ENCODE assay signal across 34 mouse cellular contexts in the genomic region with DNA sequence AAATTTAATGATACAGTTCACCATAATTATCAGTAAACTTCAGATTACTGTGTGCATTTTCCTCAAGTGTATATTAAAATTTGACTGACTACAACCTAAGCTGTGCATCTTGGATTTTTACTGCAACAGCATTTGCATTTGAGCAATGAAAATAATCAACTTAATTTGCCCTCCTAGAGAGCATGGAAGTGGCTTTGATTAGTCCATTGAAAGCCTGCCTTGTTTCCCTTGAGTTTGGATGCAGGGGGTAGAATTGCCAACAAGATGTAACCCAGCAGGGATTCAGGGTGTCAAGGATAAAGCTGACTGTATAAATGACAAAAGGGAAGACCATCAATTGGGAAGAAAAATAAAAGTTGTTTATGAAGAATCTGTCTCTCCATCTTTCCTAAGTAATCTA.
"Had no signal": no experiment of that assay in that cellular context is flagged by ENCODE, and none has a peak within 500 bp of the region (broad histone marks: within the 10 kb centered on the region; RNA-seq: fewer than 3 reads in every experiment).

No protein-coding gene starts in this region.

- H3K4me2 ChIP-seq: heart, embryonic 11.5 days; heart, embryonic 12.5 days; heart, embryonic 13.5 days; heart, embryonic 15.5 days; hindbrain, embryonic 12.5 days; hindbrain, embryonic 13.5 days; hindbrain, embryonic 14.5 days; hindbrain, embryonic 15.5 days; intestine, embryonic 15.5 days; kidney, embryonic 15.5 days had no signal

- H3K9me3 ChIP-seq: heart, embryonic 12.5 days; heart, embryonic 15.5 days; hindbrain, embryonic 10.5 days; hindbrain, embryonic 12.5 days; hindbrain, embryonic 13.5 days; hindbrain, embryonic 15.5 days; intestine, embryonic 15.5 days; kidney, embryonic 15.5 days had no signal

- H3K4me1 ChIP-seq: heart, embryonic 12.5 days; heart, embryonic 13.5 days; heart, embryonic 15.5 days; hindbrain, embryonic 10.5 days; hindbrain, embryonic 12.5 days; hindbrain, embryonic 13.5 days; hindbrain, embryonic 15.5 days; intestine, embryonic 15.5 days; kidney, embryonic 15.5 days had no signal

- H3K4me3 ChIP-seq: heart, embryonic 12.5 days; heart, embryonic 13.5 days; heart, embryonic 15.5 days; hindbrain, embryonic 10.5 days; hindbrain, embryonic 12.5 days; hindbrain, embryonic 13.5 days; hindbrain, embryonic 15.5 days; intestine, embryonic 15.5 days; kidney, embryonic 15.5 days; layer of hippocampus, adult 2 months; left cerebral cortex, adult 2 months had no signal

- H3K27ac ChIP-seq: heart, embryonic 13.5 days; heart, embryonic 15.5 days; hindbrain, embryonic 10.5 days; hindbrain, embryonic 12.5 days; hindbrain, embryonic 13.5 days; hindbrain, embryonic 14.5 days; hindbrain, embryonic 15.5 days; hindbrain, postnatal 0 days; intestine, embryonic 15.5 days; kidney, embryonic 15.5 days; kidney, postnatal 0 days; layer of hippocampus, adult 2 months; left cerebral cortex, adult 2 months had no signal

- DNase-seq: heart, postnatal 10 days; heart, postnatal 14 days; heart, postnatal 36 days; heart, postnatal 4 days; kidney, adult 18-20 months; kidney, adult 2 months; kidney, adult 8-10 months; kidney, adult 9 months; kidney, postnatal 10 days; kidney, postnatal 14 days; kidney, postnatal 25 days; kidney, postnatal 36 days; kidney, postnatal 4 days; layer of hippocampus, adult 9-11 months; layer of hippocampus, postnatal 36 days had no signal

- H3K27me3 ChIP-seq: heart, embryonic 12.5 days; heart, embryonic 13.5 days; heart, embryonic 15.5 days; hindbrain, embryonic 12.5 days; hindbrain, embryonic 13.5 days; hindbrain, embryonic 15.5 days; intestine, embryonic 15.5 days; kidney, embryonic 15.5 days had no signal

- H3K9ac ChIP-seq: heart, embryonic 12.5 days; heart, embryonic 13.5 days; heart, embryonic 15.5 days; hindbrain, embryonic 12.5 days; hindbrain, embryonic 13.5 days; hindbrain, embryonic 14.5 days; hindbrain, embryonic 15.5 days; intestine, embryonic 15.5 days; kidney, embryonic 15.5 days had no signal

- ATAC-seq: hindbrain, embryonic 16.5 days; hindbrain, postnatal 0 days; inflammation-experienced regulatory T-cells, adult 6 months; intestine, embryonic 15.5 days; intestine, embryonic 16.5 days; intestine, postnatal 0 days had no signal

- H3K36me3 ChIP-seq: heart, embryonic 12.5 days; heart, embryonic 13.5 days; heart, embryonic 15.5 days; hindbrain, embryonic 10.5 days; hindbrain, embryonic 12.5 days; hindbrain, embryonic 13.5 days; hindbrain, embryonic 15.5 days; intestine, embryonic 15.5 days; kidney, embryonic 15.5 days had no signal
